Mouse (Mus musculus) midbrain, embryonic 16.5 days (tissue): ENCODE results near the gene Plekha3. TPM values are rescaled to one million over a fixed set of nuclear protein-coding genes. Genes with fewer than 3 reads are reported as not detected.

ENCODE experiments used
- ATAC-seq: fragments of 200-750 bp; cut with Nextera tagmentation; 2 replicates; pipeline ENCODE4 v1.8.0; 2017; ENCODE audit warnings: moderate TSS enrichment
- H3K27ac ChIP-seq: fragments of 300-500 bp; sonication (generic); 2 replicates; pipeline ENCODE4 v1.5.1; 2014; ENCODE audit warnings: mild to moderate bottlenecking, low read length, mixed read lengths
- H3K27me3 ChIP-seq: fragments of 300-500 bp; sonication (generic); 2 replicates; pipeline ENCODE4 v1.6.1; 2014; ENCODE audit warnings: low read depth, low read length, mixed read lengths; ENCODE audit not compliant: control insufficient read depth, insufficient read depth
- H3K36me3 ChIP-seq: fragments of 300-500 bp; sonication (generic); 2 replicates; pipeline ENCODE4 v1.6.1; 2014; ENCODE audit warnings: mild to moderate bottlenecking, low read length, moderate library complexity, mixed read lengths; ENCODE audit not compliant: control insufficient read depth, insufficient read depth
- H3K4me1 ChIP-seq: fragments of 300-500 bp; sonication (generic); 2 replicates; pipeline ENCODE4 v1.6.1; 2014; ENCODE audit warnings: mild to moderate bottlenecking, low read length, mixed read lengths; ENCODE audit not compliant: control insufficient read depth, insufficient read depth
- H3K4me2 ChIP-seq: fragments of 300-500 bp; sonication (generic); 2 replicates; pipeline ENCODE4 v1.6.1; 2014; ENCODE audit warnings: mild to moderate bottlenecking, low read length, mixed read lengths
- H3K4me3 ChIP-seq: fragments of 300-500 bp; sonication (generic); 2 replicates; pipeline ENCODE4 v1.5.1; 2014; ENCODE audit warnings: low read depth, mild to moderate bottlenecking, low read length, moderate library complexity, mixed read lengths
- H3K9ac ChIP-seq: fragments of 300-500 bp; sonication (generic); 2 replicates; pipeline ENCODE4 v1.6.1; 2014; ENCODE audit warnings: low read depth, low read length, mixed read lengths
- H3K9me3 ChIP-seq: fragments of 300-500 bp; sonication (generic); replicated peaks from 2 replicates; pipeline ENCODE4 v1.6.1; 2014; ENCODE audit warnings: mild to moderate bottlenecking, low read length, mixed read lengths; ENCODE audit not compliant: control insufficient read depth, poor library complexity, severe bottlenecking
- WGBS: fragments of 180-500 bp; shearing (Covaris S2); extraction: QIAGEN DNeasy Blood & Tissue Kit; methylation state at CpG from one replicate; pipeline ENCODE4 v1.1.7; 2014; 5-methylcytosine and 5-hydroxymethylcytosine counted together
- polyA plus RNA-seq: library from polyadenylated mRNA; unstranded; fragments of >200 nt; fragmentation: Nextera tagmentation; extraction: Ambion mirVana; gene quantifications from 2 replicates; pipeline ENCODE4 v1.2.1, GENCODE M21; 2015

Plekha3 gene
- polyA plus RNA-seq, 1 experiment from 2014 or later, result 5.5 TPM

GRCm38 (mm10) chr2:76690436-76691204 is 15.5 kb downstream of the Plekha3 start:
- H3K9ac ChIP-seq, result no peak overlapping the region
- H3K4me1 ChIP-seq, result no peaks in the 10 kb centered on the region
- H3K4me3 ChIP-seq, result no peak overlapping the region
- ATAC-seq, result no peak
- H3K9me3 ChIP-seq, result no peaks in the 10 kb centered on the region
- no peaks in the 10 kb centered on the region for H3K27me3 ChIP-seq
- H3K27ac ChIP-seq, result no peak overlapping the region
- peaks cover 28% of the 10 kb centered on the region for H3K36me3 ChIP-seq
- 93% methylated on average over 12 of the region's 12 CpGs for WGBS
- no peak overlapping the region for H3K4me2 ChIP-seq

- no peak overlapping the region for H3K4me3 ChIP-seq
- no peaks in the 10 kb centered on the region for H3K27me3 ChIP-seq
- no peaks in the 10 kb centered on the region for H3K9me3 ChIP-seq
- no peak overlapping the region for H3K9ac ChIP-seq
- H3K4me1 ChIP-seq, result no peaks in the 10 kb centered on the region
- H3K27ac ChIP-seq, result no peak overlapping the region
- peaks cover 27% of the 10 kb centered on the region for H3K36me3 ChIP-seq
- no peak for ATAC-seq
- WGBS, result 85% methylated on average over 5 of the region's 5 CpGs
- H3K4me2 ChIP-seq, result no peak overlapping the region
Measured at GRCm38 (mm10) chr2:76693765-76694164, 18.7 kb downstream of the Plekha3 start.

GRCm38 (mm10) chr2:76695290-76695689 is 20.2 kb downstream of the Plekha3 start:
- Histone ChIP-seq H3K9me3 (no peaks in the 10 kb centered on the region), H3K4me1 (no peaks in the 10 kb centered on the region), H3K9ac (no peak overlapping the region), H3K27me3 (no peaks in the 10 kb centered on the region), H3K4me2 (no peak overlapping the region), H3K4me3 (no peak overlapping the region), H3K27ac (no peak overlapping the region), H3K36me3 (peaks cover 27% of the 10 kb centered on the region)
- ATAC-seq, result no peak
- WGBS, result 84% methylated on average over 6 of the region's 6 CpGs

GRCm38 (mm10) chr2:76702188-76702587 is 27.1 kb downstream of the Plekha3 start:
- no peak overlapping the region for H3K9ac ChIP-seq
- no peaks in the 10 kb centered on the region for H3K4me1 ChIP-seq
- H3K27me3 ChIP-seq, result no peaks in the 10 kb centered on the region
- H3K27ac ChIP-seq, result no peak overlapping the region
- 92% methylated on average over 3 of the region's 3 CpGs for WGBS
- no peaks in the 10 kb centered on the region for H3K9me3 ChIP-seq
- no peak overlapping the region for H3K4me2 ChIP-seq
- ATAC-seq, result no peak
- H3K36me3 ChIP-seq, result peaks cover 13% of the 10 kb centered on the region
- no peak overlapping the region for H3K4me3 ChIP-seq

- Histone ChIP-seq H3K9ac (no peak overlapping the region), H3K27ac (no peak overlapping the region), H3K9me3 (no peaks in the 10 kb centered on the region), H3K36me3 (peaks cover 9% of the 10 kb centered on the region; the same call in 1 of the 2 replicates), H3K4me3 (no peak overlapping the region), H3K4me1 (no peaks in the 10 kb centered on the region), H3K4me2 (no peak overlapping the region), H3K27me3 (no peaks in the 10 kb centered on the region)
- ATAC-seq, result no peak
- WGBS, result 91% methylated on average over 5 of the region's 5 CpGs
Measured at GRCm38 (mm10) chr2:76702751-76703150, 27.7 kb downstream of the Plekha3 start.

- H3K4me3 ChIP-seq, result no peak overlapping the region
- 85% methylated on average over 13 of the region's 13 CpGs for WGBS
- peaks cover 13% of the 10 kb centered on the region for H3K9me3 ChIP-seq
- H3K9ac ChIP-seq, result no peak overlapping the region
- no peak overlapping the region for H3K27ac ChIP-seq
- peaks cover 21% of the 10 kb centered on the region for H3K36me3 ChIP-seq
- no peak overlapping the region for H3K4me2 ChIP-seq
- no peaks in the 10 kb centered on the region for H3K27me3 ChIP-seq
- no peak for ATAC-seq
- H3K4me1 ChIP-seq, result no peaks in the 10 kb centered on the region
Measured at GRCm38 (mm10) chr2:76705655-76706054, 30.6 kb downstream of the Plekha3 start.

- Histone ChIP-seq H3K27ac (no peak overlapping the region), H3K9ac (no peak overlapping the region), H3K27me3 (no peaks in the 10 kb centered on the region), H3K36me3 (peaks cover 36% of the 10 kb centered on the region), H3K4me1 (no peaks in the 10 kb centered on the region), H3K4me2 (no peak overlapping the region), H3K4me3 (no peak overlapping the region), H3K9me3 (peaks cover 33% of the 10 kb centered on the region)
- 94% methylated on average over 3 of the region's 3 CpGs for WGBS
- ATAC-seq, result no peak
Measured at GRCm38 (mm10) chr2:76708512-76708911, 33.4 kb downstream of the Plekha3 start.

GRCm38 (mm10) chr2:76714984-76715383 is 39.9 kb downstream of the Plekha3 start:
- 80% methylated on average over 8 of the region's 8 CpGs for WGBS
- H3K4me2 ChIP-seq, result no peak overlapping the region
- H3K4me3 ChIP-seq, result no peak overlapping the region
- peaks cover 56% of the 10 kb centered on the region for H3K36me3 ChIP-seq
- no peaks in the 10 kb centered on the region for H3K27me3 ChIP-seq
- ATAC-seq, result no peak
- no peak overlapping the region for H3K9ac ChIP-seq
- H3K4me1 ChIP-seq, result no peaks in the 10 kb centered on the region
- peaks cover 39% of the 10 kb centered on the region for H3K9me3 ChIP-seq
- H3K27ac ChIP-seq, result no peak overlapping the region

- Histone ChIP-seq H3K27me3 (no peaks in the 10 kb centered on the region), H3K9ac (no peak overlapping the region), H3K27ac (no peak overlapping the region), H3K9me3 (peaks cover 25% of the 10 kb centered on the region), H3K4me2 (no peak overlapping the region), H3K36me3 (peaks cover 40% of the 10 kb centered on the region), H3K4me3 (no peak overlapping the region), H3K4me1 (no peaks in the 10 kb centered on the region)
- WGBS, result 95% methylated on average over 14 of the region's 14 CpGs
- ATAC-seq, result no peak
Measured at GRCm38 (mm10) chr2:76719650-76720049, 44.6 kb downstream of the Plekha3 start.
